Mouse (Mus musculus) bone marrow macrophage, adult 2 months (primary cell): ENCODE measurements around the gene Hivep3.

Source experiments
- CTCF ChIP-seq: IDR thresholded peaks from 2 replicates; pipeline ENCODE4 v1.5.1; 2012; ENCODE audit warnings: low read depth, mild to moderate bottlenecking, low read length, moderate library complexity
- POLR2A ChIP-seq: IDR thresholded peaks from 2 replicates; pipeline ENCODE4 v1.6.1; 2012; ENCODE audit warnings: mild to moderate bottlenecking, low read depth, low read length, borderline replicate concordance

- TF ChIP-seq CTCF, result no peak
- no peak for TF ChIP-seq POLR2A
Measured at GRCm38 (mm10) chr4:119733942-119734341, 358 bp downstream of the Hivep3 start.
